Mouse (Mus musculus): ENCODE data around the gene Araf. TPM values are rescaled to one million over a fixed set of nuclear protein-coding genes. Genes with fewer than 3 reads are reported as not detected.

Araf gene
- polyA plus RNA-seq (2014; fragmentation: Nextera tagmentation; extraction: Ambion mirVana) = 104 and 105 TPM in 2 replicates

DNA sequence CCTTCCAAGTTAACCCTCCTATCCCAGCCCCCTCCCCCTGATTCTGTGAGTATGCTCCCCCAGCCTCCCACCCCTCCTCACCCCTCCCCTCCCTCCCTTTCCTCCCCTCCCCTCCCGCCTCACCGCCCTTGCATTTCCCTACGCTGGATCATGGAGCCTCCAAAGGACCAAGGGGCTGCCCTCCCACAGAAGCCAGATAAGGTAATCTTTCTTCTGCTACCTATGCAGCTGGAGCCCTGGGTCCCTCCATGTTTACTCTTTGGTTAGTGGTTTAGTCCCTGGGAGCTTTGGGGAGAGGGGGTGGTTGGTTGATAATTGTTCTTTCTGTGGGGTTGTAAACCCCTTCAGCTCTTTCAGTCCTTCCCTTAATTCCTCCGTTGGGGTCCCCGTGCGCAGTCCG is at the start of gene Araf:
Gene Araf, plus strand, starts transcription at position 134 of the 400 bp plus-strand sequence.
- Histone ChIP-seq H3K27ac (ENCODE audit: low read length) (peak within 1 kb of the TSS; percentile 89), H3K9me3 (ENCODE audit: control insufficient read depth, low read depth, low read length) (no peaks in the 10 kb centered on the region), H3K27me3 (ENCODE audit: control insufficient read depth, insufficient read depth, low read length) (no peaks in the 10 kb centered on the region), H3K4me3 (ENCODE audit: low read depth, low read length) (peak within 1 kb of the TSS; percentile 34), H3K9ac (replicated peaks; ENCODE audit: low read depth, low read length) (peak within 1 kb of the TSS; percentile 36; the same call in 1 of the 2 replicates), H3K36me3 (ENCODE audit: control insufficient read depth, insufficient read depth, low read length) (no peaks in the 10 kb centered on the region), H3K4me1 (ENCODE audit: control insufficient read depth, insufficient read depth, low read length) (no peaks in the 10 kb centered on the region), H3K4me2 (replicated peaks; ENCODE audit: low read depth, low read length) (peak within 1 kb of the TSS; percentile 43)
- WGBS = 13% methylated on average over 6 of the region's 7 CpGs
- ATAC-seq (ENCODE audit: insufficient number of reproducible peaks, insufficient read depth, low FRiP score, low read depth) = peak; percentile 65; the same call in 1 of the 2 replicates

DNA sequence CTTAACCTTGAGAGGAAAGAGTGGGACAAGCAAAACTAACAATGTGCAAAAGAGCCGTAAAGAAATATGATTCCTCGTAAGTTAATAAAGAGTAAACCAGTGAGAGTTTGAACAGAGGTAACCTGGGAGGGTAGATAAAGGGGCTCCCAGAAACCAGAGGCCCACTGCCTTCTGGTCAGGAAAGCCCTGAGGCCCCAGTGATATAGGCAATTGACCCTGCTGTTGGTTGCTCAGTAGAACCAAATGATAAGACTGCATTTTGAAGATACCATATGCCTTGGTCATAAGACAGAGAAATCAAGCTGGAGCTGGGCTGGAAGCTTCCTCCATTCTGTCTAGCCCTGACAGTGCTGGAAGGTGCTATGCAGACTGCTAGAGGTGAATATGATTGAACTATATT is 48.8 kb upstream of the Araf start:
- WGBS = 78% methylated on average over 2 of the region's 2 CpGs
- no peak for ATAC-seq (ENCODE audit: insufficient number of reproducible peaks, insufficient read depth, low FRiP score, low read depth)
- H3K4me3 ChIP-seq (ENCODE audit: low read depth, low read length) = no peak overlapping the region
- H3K9me3 ChIP-seq (ENCODE audit: control insufficient read depth, low read depth, low read length) = no peaks in the 10 kb centered on the region
- H3K4me1 ChIP-seq (ENCODE audit: control insufficient read depth, insufficient read depth, low read length) = no peaks in the 10 kb centered on the region
- no peaks in the 10 kb centered on the region for H3K36me3 ChIP-seq (ENCODE audit: control insufficient read depth, insufficient read depth, low read length)
- H3K9ac ChIP-seq (replicated peaks; ENCODE audit: low read depth, low read length) = no peak overlapping the region
- no peak overlapping the region for H3K4me2 ChIP-seq (replicated peaks; ENCODE audit: low read depth, low read length)
- H3K27ac ChIP-seq (ENCODE audit: low read length) = no peak overlapping the region
- H3K27me3 ChIP-seq (ENCODE audit: control insufficient read depth, insufficient read depth, low read length) = no peaks in the 10 kb centered on the region

DNA sequence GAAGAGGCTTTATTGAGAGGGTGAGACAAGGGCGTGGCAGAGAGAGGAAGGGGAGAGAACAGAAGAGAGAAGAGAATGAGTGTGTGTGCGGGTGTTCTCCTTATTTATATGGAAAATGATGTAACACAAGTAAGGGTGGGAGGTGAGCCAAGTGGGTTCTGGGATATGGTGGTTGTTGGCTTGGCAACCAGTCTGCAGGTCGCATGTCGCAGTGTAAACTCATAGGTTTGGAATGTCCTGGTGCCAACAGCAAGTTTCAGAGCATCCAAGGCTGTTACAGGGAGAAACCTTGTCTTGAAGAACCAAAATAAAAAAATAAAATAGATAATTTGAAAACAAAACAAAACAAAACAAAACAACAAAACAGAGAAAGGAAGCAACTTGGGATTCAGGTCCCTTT is 36.4 kb upstream of the Araf start:
- Histone ChIP-seq H3K9ac (replicated peaks; ENCODE audit: low read depth, low read length) (no peak overlapping the region), H3K4me3 (ENCODE audit: low read depth, low read length) (no peak overlapping the region), H3K36me3 (ENCODE audit: control insufficient read depth, insufficient read depth, low read length) (no peaks in the 10 kb centered on the region), H3K4me1 (ENCODE audit: control insufficient read depth, insufficient read depth, low read length) (no peaks in the 10 kb centered on the region), H3K27ac (ENCODE audit: low read length) (no peak overlapping the region), H3K9me3 (ENCODE audit: control insufficient read depth, low read depth, low read length) (no peaks in the 10 kb centered on the region), H3K4me2 (replicated peaks; ENCODE audit: low read depth, low read length) (no peak overlapping the region), H3K27me3 (ENCODE audit: control insufficient read depth, insufficient read depth, low read length) (no peaks in the 10 kb centered on the region)
- no peak for ATAC-seq (ENCODE audit: insufficient number of reproducible peaks, insufficient read depth, low FRiP score, low read depth)
- WGBS = 70% methylated on average over 4 of the region's 4 CpGs

DNA sequence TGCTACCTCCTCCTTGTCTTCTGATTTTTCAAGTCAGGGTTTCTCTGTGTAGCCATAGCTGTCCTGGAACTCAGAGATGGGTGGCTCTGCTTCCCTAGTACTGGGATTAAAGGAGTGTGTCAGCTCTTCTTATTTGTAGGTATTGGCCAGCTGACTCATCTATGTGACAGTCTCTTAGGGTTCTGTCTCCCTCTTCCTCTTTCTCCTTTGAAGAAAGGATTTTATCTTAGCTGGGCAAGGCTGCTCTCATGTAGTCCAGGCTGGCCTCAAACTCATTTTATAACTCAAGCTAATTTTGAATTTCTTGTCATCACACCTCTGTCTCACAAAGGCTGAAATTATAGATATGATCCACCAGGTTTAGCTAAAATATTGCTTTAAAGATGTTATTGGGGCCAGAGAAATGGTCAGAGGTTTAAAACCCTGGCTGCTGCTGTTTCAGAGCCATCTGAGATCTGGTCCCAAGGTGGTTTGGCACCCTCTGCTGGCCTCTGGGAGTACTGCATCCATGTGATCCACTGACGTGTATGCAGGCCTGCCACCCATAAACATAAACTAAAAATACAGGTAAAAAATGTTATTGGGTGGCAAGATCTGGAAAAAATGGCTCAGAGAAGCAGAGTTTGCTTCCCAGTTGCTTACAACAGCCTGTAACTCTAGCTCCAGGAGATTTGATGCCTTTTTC is 26.8 kb upstream of the Araf start:
- no peak overlapping the region for H3K9ac ChIP-seq (replicated peaks; ENCODE audit: low read depth, low read length)
- ATAC-seq (ENCODE audit: insufficient number of reproducible peaks, insufficient read depth, low FRiP score, low read depth) = no peak
- H3K9me3 ChIP-seq (ENCODE audit: control insufficient read depth, low read depth, low read length) = no peaks in the 10 kb centered on the region
- no peak overlapping the region for H3K4me3 ChIP-seq (ENCODE audit: low read depth, low read length)
- H3K4me2 ChIP-seq (replicated peaks; ENCODE audit: low read depth, low read length) = no peak overlapping the region
- H3K27me3 ChIP-seq (ENCODE audit: control insufficient read depth, insufficient read depth, low read length) = no peaks in the 10 kb centered on the region
- 7% methylated on average over 1 of the region's 1 CpGs for WGBS
- no peaks in the 10 kb centered on the region for H3K36me3 ChIP-seq (ENCODE audit: control insufficient read depth, insufficient read depth, low read length)
- H3K4me1 ChIP-seq (ENCODE audit: control insufficient read depth, insufficient read depth, low read length) = no peaks in the 10 kb centered on the region
- no peak overlapping the region for H3K27ac ChIP-seq (ENCODE audit: low read length)

DNA sequence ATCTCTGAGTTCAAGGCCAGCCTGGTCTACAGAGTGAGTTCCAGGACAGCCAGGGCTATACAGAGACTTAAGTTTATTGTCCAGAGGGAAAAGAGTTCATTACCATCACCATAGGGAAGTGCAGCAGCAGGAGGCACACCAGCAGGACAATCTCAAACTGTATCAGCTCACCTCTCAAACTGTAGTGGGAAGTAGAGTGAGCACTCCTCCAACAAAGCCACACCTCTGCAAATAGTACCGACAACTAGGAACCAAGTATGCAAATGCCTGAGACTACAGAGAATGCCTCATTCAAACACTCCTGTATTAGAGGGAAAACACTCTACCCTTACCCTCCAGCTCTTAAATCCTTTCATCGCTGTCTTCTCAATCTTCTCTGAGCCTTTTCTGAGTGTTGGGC is 25.9 kb upstream of the Araf start:
- Histone ChIP-seq H3K27me3 (ENCODE audit: control insufficient read depth, insufficient read depth, low read length) (no peaks in the 10 kb centered on the region), H3K36me3 (ENCODE audit: control insufficient read depth, insufficient read depth, low read length) (no peaks in the 10 kb centered on the region), H3K27ac (ENCODE audit: low read length) (no peak overlapping the region), H3K4me2 (replicated peaks; ENCODE audit: low read depth, low read length) (no peak overlapping the region), H3K4me3 (ENCODE audit: low read depth, low read length) (no peak overlapping the region), H3K9ac (replicated peaks; ENCODE audit: low read depth, low read length) (no peak overlapping the region), H3K4me1 (ENCODE audit: control insufficient read depth, insufficient read depth, low read length) (no peaks in the 10 kb centered on the region), H3K9me3 (ENCODE audit: control insufficient read depth, low read depth, low read length) (no peaks in the 10 kb centered on the region)
- 46% methylated on average over 2 of the region's 2 CpGs for WGBS
- no peak for ATAC-seq (ENCODE audit: insufficient number of reproducible peaks, insufficient read depth, low FRiP score, low read depth)

DNA sequence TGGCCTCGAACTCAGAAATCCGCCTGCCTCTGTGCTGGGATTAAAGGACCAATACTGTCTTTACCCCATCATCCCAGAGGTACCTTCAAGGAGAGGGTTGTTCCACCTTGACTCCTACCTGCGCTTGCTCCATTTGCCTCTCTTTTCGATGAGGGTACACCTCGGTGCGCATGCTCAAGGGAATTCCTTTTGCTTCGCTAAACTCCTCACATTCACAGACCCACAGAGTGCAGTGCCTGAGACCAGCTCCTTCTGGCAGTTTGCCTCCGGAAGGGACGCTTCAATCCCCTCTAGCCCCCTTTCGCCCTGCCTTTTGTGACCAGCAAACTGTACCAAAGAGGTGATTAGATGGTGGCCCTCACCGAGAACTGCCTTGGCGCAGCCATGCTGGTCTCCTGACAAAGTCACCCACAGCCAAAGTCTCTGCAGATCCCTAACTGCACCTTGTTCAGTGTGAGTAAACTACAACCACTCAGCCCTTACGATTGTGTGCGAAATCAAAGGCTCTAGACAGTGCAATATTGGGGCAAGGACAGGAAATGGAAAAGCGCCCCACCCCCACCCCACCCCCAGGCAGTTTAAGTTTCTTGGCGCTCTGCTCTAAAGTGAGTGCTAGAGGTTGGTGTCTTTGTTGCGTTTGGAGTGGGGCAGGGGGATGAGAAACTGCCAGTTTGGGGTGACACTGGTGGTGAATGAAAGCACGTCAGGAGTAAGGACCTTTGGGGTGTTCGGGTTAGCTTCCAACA is 22.2 kb upstream of the Araf start:
- 53% methylated on average over 19 of the region's 19 CpGs for WGBS
- Histone ChIP-seq H3K9ac (replicated peaks; ENCODE audit: low read depth, low read length) (no peak overlapping the region), H3K9me3 (ENCODE audit: control insufficient read depth, low read depth, low read length) (no peaks in the 10 kb centered on the region), H3K4me2 (replicated peaks; ENCODE audit: low read depth, low read length) (no peak overlapping the region), H3K27me3 (ENCODE audit: control insufficient read depth, insufficient read depth, low read length) (no peaks in the 10 kb centered on the region), H3K27ac (ENCODE audit: low read length) (no peak overlapping the region), H3K4me1 (ENCODE audit: control insufficient read depth, insufficient read depth, low read length) (no peaks in the 10 kb centered on the region), H3K4me3 (ENCODE audit: low read depth, low read length) (no peak overlapping the region), H3K36me3 (ENCODE audit: control insufficient read depth, insufficient read depth, low read length) (no peaks in the 10 kb centered on the region)
- ATAC-seq (ENCODE audit: insufficient number of reproducible peaks, insufficient read depth, low FRiP score, low read depth) = no peak

DNA sequence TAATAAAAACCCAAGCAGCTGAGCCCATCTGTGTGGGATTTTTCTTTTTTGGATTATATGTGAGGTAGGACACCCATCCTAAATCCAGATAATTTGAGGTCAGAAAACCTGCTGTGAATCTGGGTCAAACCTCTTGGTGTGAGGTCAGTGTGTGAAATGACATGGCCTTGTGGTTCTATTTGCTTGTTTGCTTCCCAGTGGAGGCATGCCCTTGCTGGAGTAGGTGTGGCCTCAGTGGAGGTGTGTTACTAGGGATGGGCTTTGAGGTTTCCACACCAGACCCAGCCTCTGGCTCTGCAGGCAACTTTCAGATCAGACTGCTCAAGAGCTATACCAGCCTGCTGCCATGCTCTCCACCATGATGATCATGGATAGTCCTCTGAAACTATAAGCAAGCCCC is 20.0 kb upstream of the Araf start:
- Histone ChIP-seq H3K9me3 (ENCODE audit: control insufficient read depth, low read depth, low read length) (no peaks in the 10 kb centered on the region), H3K4me3 (ENCODE audit: low read depth, low read length) (no peak overlapping the region), H3K4me1 (ENCODE audit: control insufficient read depth, insufficient read depth, low read length) (no peaks in the 10 kb centered on the region), H3K27me3 (ENCODE audit: control insufficient read depth, insufficient read depth, low read length) (no peaks in the 10 kb centered on the region), H3K27ac (ENCODE audit: low read length) (no peak overlapping the region), H3K36me3 (ENCODE audit: control insufficient read depth, insufficient read depth, low read length) (no peaks in the 10 kb centered on the region), H3K4me2 (replicated peaks; ENCODE audit: low read depth, low read length) (no peak overlapping the region), H3K9ac (replicated peaks; ENCODE audit: low read depth, low read length) (no peak overlapping the region)
- no peak for ATAC-seq (ENCODE audit: insufficient number of reproducible peaks, insufficient read depth, low FRiP score, low read depth)

DNA sequence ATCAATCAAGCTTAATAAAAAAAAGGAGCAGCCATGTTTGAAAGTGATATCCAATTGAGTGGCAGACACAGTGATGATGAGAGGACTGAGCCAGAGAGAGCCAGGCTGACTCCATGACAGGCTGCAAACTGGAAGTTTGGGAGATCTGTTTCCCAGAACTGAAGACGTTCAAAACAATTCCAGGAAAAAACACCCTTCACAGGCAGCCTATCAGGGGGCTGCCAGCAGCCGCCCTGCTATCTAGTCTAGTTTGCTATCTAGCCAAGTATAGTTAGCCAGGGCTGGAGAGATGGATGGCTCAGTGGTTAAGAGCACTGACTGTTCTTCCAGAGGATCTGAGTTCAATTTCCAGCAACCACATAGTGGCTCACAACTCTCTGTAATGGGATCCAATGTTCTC is 10.3 kb upstream of the Araf start:
- WGBS = 82% methylated on average over 2 of the region's 2 CpGs
- no peaks in the 10 kb centered on the region for H3K4me1 ChIP-seq (ENCODE audit: control insufficient read depth, insufficient read depth, low read length)
- no peak; the same call in 1 of the 2 replicates for ATAC-seq (ENCODE audit: insufficient number of reproducible peaks, insufficient read depth, low FRiP score, low read depth)
- no peak overlapping the region for H3K9ac ChIP-seq (replicated peaks; ENCODE audit: low read depth, low read length)
- no peaks in the 10 kb centered on the region for H3K27me3 ChIP-seq (ENCODE audit: control insufficient read depth, insufficient read depth, low read length)
- H3K4me2 ChIP-seq (replicated peaks; ENCODE audit: low read depth, low read length) = no peak overlapping the region
- no peaks in the 10 kb centered on the region for H3K9me3 ChIP-seq (ENCODE audit: control insufficient read depth, low read depth, low read length)
- no peaks in the 10 kb centered on the region for H3K36me3 ChIP-seq (ENCODE audit: control insufficient read depth, insufficient read depth, low read length)
- no peak overlapping the region for H3K4me3 ChIP-seq (ENCODE audit: low read depth, low read length)
- H3K27ac ChIP-seq (ENCODE audit: low read length) = no peak overlapping the region

Measured in stomach, embryonic 14.5 days (tissue).